Mouse (Mus musculus) frontal cortex, postnatal 36 days (tissue): Measurements from ENCODE around the gene Duox2.

Experiments used
- DNase-seq, 2 experiments: peaks; one replicate each; pipeline ENCODE4 v3.0.0; 2022; ENCODE audit warnings: low spot score in 2 of 2

Gene Duox2

GRCm38 (mm10) chr2:122301921-122302573 is 3.8 kb upstream of the Duox2 start:
- DNase-seq = no peak

GRCm38 (mm10) chr2:122301081-122301920 is 3.1 kb upstream of the Duox2 start:
- peak in 1 of 2 experiments; percentile 18 for DNase-seq

- DNase-seq = no peak
Measured at GRCm38 (mm10) chr2:122300656-122301020, 2.4 kb upstream of the Duox2 start.

- no peak for DNase-seq
Measured at GRCm38 (mm10) chr2:122299911-122300655, 1.8 kb upstream of the Duox2 start.

GRCm38 (mm10) chr2:122298596-122299490 is 594 bp upstream of the Duox2 start, which contains the start of gene Duoxa2:
Gene Duoxa2 (plus strand): TSS chr2:122298900.
- no peak for DNase-seq

- no peak for DNase-seq
Measured at GRCm38 (mm10) chr2:122297271-122298095, 766 bp downstream of the Duox2 start.

GRCm38 (mm10) chr2:122294916-122295315 is 3.3 kb downstream of the Duox2 start:
- DNase-seq = no peak

- DNase-seq = no peak
Measured at GRCm38 (mm10) chr2:122286137-122286536, 12.1 kb downstream of the Duox2 start.

GRCm38 (mm10) chr2:122284091-122284490 is 14.2 kb downstream of the Duox2 start:
- no peak for DNase-seq

GRCm38 (mm10) chr2:122278769-122279168 is 19.5 kb downstream of the Duox2 start:
- no peak for DNase-seq

GRCm38 (mm10) chr2:122266407-122267193 is 31.6 kb downstream of the Duox2 start:
- no peak for DNase-seq

- peak in 1 of 2 experiments; percentile 6 for DNase-seq
Measured at GRCm38 (mm10) chr2:122264690-122265089, 33.6 kb downstream of the Duox2 start.

GRCm38 (mm10) chr2:122260729-122261128 is 37.5 kb downstream of the Duox2 start:
- DNase-seq = no peak

GRCm38 (mm10) chr2:122255997-122256396 is 42.3 kb downstream of the Duox2 start:
- DNase-seq = peak; percentile 32 to 46

- no peak for DNase-seq
Measured at GRCm38 (mm10) chr2:122247786-122248185, 50.5 kb downstream of the Duox2 start.

GRCm38 (mm10) chr2:122243671-122244131 is 54.5 kb downstream of the Duox2 start:
- peak; percentile 59 to 86 for DNase-seq

GRCm38 (mm10) chr2:122241935-122242334 is 56.3 kb downstream of the Duox2 start:
- no peak for DNase-seq

GRCm38 (mm10) chr2:122241226-122241625 is 57.0 kb downstream of the Duox2 start:
- no peak for DNase-seq

- no peak for DNase-seq
Measured at GRCm38 (mm10) chr2:122240735-122241134, 57.5 kb downstream of the Duox2 start.
